Mouse (Mus musculus) heart, postnatal 0 days (tissue): ENCODE data around the gene Tmx2. TPM values are rescaled to one million over a fixed set of nuclear protein-coding genes. Genes with fewer than 3 reads are reported as not detected.
A peak's percentile ranks its signal among the peaks of the same experiment; 100 is the strongest.

Experiments used
- ATAC-seq: fragments of 200-750 bp; cut with Nextera tagmentation; 2 replicates; pipeline ENCODE4 v1.8.0; 2017; ENCODE audit warnings: low read depth, moderate number of reproducible peaks, moderate library complexity; ENCODE audit not compliant: insufficient read depth
- DNase-seq: peaks from one replicate; pipeline ENCODE4 v3.0.0-alpha.2; 2016; ENCODE audit warnings: low spot score
- H3K27ac ChIP-seq: fragments of 300-500 bp; sonication (generic); 2 replicates; pipeline ENCODE4 v1.5.1; 2014; ENCODE audit warnings: low read depth, mild to moderate bottlenecking
- H3K27me3 ChIP-seq: fragments of 300-500 bp; sonication (generic); 2 replicates; pipeline ENCODE4 v1.6.1; 2014; ENCODE audit warnings: low read length, mixed read lengths; ENCODE audit not compliant: control insufficient read depth, insufficient read depth
- H3K36me3 ChIP-seq: fragments of 300-500 bp; sonication (generic); replicated peaks from 2 replicates; pipeline ENCODE4 v1.6.1; 2014; ENCODE audit warnings: low read length, mixed read lengths; ENCODE audit not compliant: control insufficient read depth, insufficient read depth
- H3K4me1 ChIP-seq: fragments of 300-500 bp; sonication (generic); 2 replicates; pipeline ENCODE4 v1.6.1; 2014; ENCODE audit warnings: antibody characterized with exemption; ENCODE audit not compliant: control insufficient read depth, insufficient read depth
- H3K4me2 ChIP-seq: fragments of 300-500 bp; sonication (generic); 2 replicates; pipeline ENCODE4 v1.6.1; 2014; ENCODE audit warnings: low read depth, mild to moderate bottlenecking, low read length, moderate library complexity
- H3K4me3 ChIP-seq: fragments of 300-500 bp; sonication (generic); 2 replicates; pipeline ENCODE4 v1.5.1; 2014; ENCODE audit warnings: low read depth, low read length
- H3K9ac ChIP-seq: fragments of 300-500 bp; sonication (generic); replicated peaks from 2 replicates; pipeline ENCODE4 v1.6.1; 2014; ENCODE audit warnings: low read depth, low read length, mixed read lengths
- H3K9me3 ChIP-seq: fragments of 300-500 bp; sonication (generic); replicated peaks from 2 replicates; pipeline ENCODE4 v1.6.1; 2016; ENCODE audit warnings: low read length; ENCODE audit not compliant: control insufficient read depth
- CTCF ChIP-seq: IDR thresholded peaks from 2 replicates; pipeline ENCODE4 v1.5.1; 2016; ENCODE audit warnings: antibody characterized with exemption, control low read depth, low read depth
- EP300 ChIP-seq: IDR thresholded peaks from 2 replicates; pipeline ENCODE4 v1.6.1; 2016; ENCODE audit warnings: antibody characterized with exemption, low read depth
- WGBS: fragments of 180-500 bp; shearing (Covaris S2); extraction: QIAGEN DNeasy Blood & Tissue Kit; methylation state at CpG from one replicate; pipeline ENCODE4 v1.1.7; 2014; 5-methylcytosine and 5-hydroxymethylcytosine counted together
- polyA plus RNA-seq: library from polyadenylated mRNA; unstranded; fragments of >200 nt; fragmentation: Nextera tagmentation; extraction: Ambion mirVana; gene quantifications from 2 replicates; pipeline ENCODE4 v1.2.1, GENCODE M21; 2015
- total RNA-seq: library from RNA; depleted of rRNA; stranded (reverse); fragments of >200 nt; gene quantifications from 2 replicates; pipeline ENCODE4 v1.2.3, GENCODE M21; 2014; ENCODE audit warnings: low replicate concordance

Gene Tmx2
- total and polyA plus RNA-seq, 2 experiments from 2014 or later: 82.7 to 151 TPM

- no peak for ATAC-seq
- Histone ChIP-seq H3K9me3 (no peaks in the 10 kb centered on the region), H3K36me3 (0 out of 2 replicates have a peak, but pooled peaks cover 4% of the 10 kb centered on the region), H3K4me1 (peaks cover 69% of the 10 kb centered on the region), H3K27ac (peak overlapping the region; percentile 97), H3K4me2 (peak overlapping the region; percentile 58), H3K27me3 (no peaks in the 10 kb centered on the region), H3K4me3 (peak overlapping the region; percentile 1; the same call in 1 of the 2 replicates), H3K9ac (no peak overlapping the region; the same call in 1 of the 2 replicates)
- TF ChIP-seq CTCF (no peak), EP300 (peak; percentile 49; the same call in 1 of the 2 replicates)
- 1% methylated on average over 3 of the region's 3 CpGs for WGBS
- peak; percentile 45 for DNase-seq
Measured at GRCm38 (mm10) chr2:84632999-84633398, 45.9 kb downstream of the Tmx2 start.

- ATAC-seq (no peak), DNase-seq (no peak)
- peaks cover 65% of the 10 kb centered on the region for H3K4me1 ChIP-seq
- 89% methylated on average over 1 of the region's 1 CpGs for WGBS
- H3K9me3 ChIP-seq: no peaks in the 10 kb centered on the region
- H3K36me3 ChIP-seq: 0 out of 2 replicates have a peak, but pooled peaks cover 4% of the 10 kb centered on the region
- H3K9ac ChIP-seq: no peak overlapping the region
- no peaks in the 10 kb centered on the region for H3K27me3 ChIP-seq
- no peak overlapping the region for H3K4me3 ChIP-seq
- H3K4me2 ChIP-seq: no peak overlapping the region
- no peak for TF ChIP-seq EP300
- H3K27ac ChIP-seq: peak overlapping the region; percentile 97
Measured at GRCm38 (mm10) chr2:84632001-84632400, 46.9 kb downstream of the Tmx2 start.

DNA sequence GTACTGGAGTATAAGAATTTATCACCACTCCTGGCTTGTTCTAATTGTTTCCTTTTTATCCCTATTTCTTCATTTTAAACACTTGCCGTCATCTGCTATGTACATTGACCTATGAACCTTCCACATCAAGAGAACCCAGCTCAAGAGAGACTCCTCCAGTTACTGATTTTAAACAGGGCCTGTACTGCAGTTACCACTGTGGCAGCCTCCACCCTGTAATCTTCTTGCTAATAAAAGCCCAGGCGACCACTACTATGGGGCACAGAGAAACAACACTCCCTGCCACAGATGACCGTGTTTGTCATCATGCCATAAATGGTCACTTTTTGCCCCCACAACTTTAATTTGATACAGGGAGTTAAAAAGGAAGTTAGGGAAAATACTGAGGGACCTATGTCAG, 51.9 kb downstream of the Tmx2 start:
- Histone ChIP-seq H3K4me1 (peaks cover 44% of the 10 kb centered on the region), H3K27ac (peak overlapping the region; percentile 62)
- ATAC-seq: no peak

GRCm38 (mm10) chr2:84626366-84626975, 52.5 kb downstream of the Tmx2 start:
- no peak for DNase-seq
- no peak for ATAC-seq
- no peak overlapping the region; the same call in 1 of the 2 replicates for H3K4me2 ChIP-seq
- TF ChIP-seq CTCF (no peak), EP300 (no peak)
- peaks cover 27% of the 10 kb centered on the region for H3K36me3 ChIP-seq
- peaks cover 39% of the 10 kb centered on the region for H3K4me1 ChIP-seq
- H3K9me3 ChIP-seq: no peaks in the 10 kb centered on the region
- 46% methylated on average over 7 of the region's 7 CpGs for WGBS
- no peaks in the 10 kb centered on the region for H3K27me3 ChIP-seq
- peak overlapping the region; percentile 62 for H3K27ac ChIP-seq
- no peak overlapping the region for H3K9ac ChIP-seq
- no peak overlapping the region for H3K4me3 ChIP-seq

More for the DNA sequence above, 51.9 kb downstream of the Tmx2 start:
- Histone ChIP-seq H3K4me2 (no peak overlapping the region; the same call in 1 of the 2 replicates), H3K4me3 (no peak overlapping the region), H3K9ac (no peak overlapping the region), H3K27me3 (no peaks in the 10 kb centered on the region), H3K36me3 (peaks cover 23% of the 10 kb centered on the region), H3K9me3 (no peaks in the 10 kb centered on the region)
- TF ChIP-seq CTCF: no peak
- TF ChIP-seq EP300: no peak
- 15% methylated on average over 3 of the region's 3 CpGs for WGBS
- no peak for DNase-seq

DNA sequence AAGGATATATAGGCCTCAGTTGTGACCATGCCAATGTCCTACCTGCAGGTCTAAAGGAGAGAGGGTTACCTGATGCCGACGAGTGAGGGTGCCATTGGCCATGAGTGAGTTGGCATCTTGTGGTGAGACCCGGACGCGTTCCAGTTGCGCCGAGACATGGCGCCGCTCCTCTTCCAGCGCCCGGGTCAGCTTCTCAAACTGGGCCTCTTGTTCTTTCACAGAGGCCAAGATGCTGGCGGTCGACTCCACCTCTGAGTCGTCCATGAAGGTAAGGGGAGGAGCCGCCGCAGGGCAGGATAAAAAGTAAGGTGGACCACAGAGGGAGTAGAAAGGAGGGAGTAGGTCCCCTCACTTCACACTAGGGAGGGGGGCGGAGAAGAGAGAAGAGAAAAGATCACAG, 54.7 kb downstream of the Tmx2 start:
- H3K4me3 ChIP-seq: no peak overlapping the region
- WGBS: 91% methylated on average over 17 of the region's 17 CpGs
- DNase-seq: no peak
- H3K27ac ChIP-seq: peak overlapping the region; percentile 39; the same call in 1 of the 2 replicates
- H3K36me3 ChIP-seq: peaks cover 48% of the 10 kb centered on the region
- TF ChIP-seq CTCF (no peak), EP300 (no peak)
- no peaks in the 10 kb centered on the region for H3K27me3 ChIP-seq
- ATAC-seq: no peak
- no peak overlapping the region for H3K9ac ChIP-seq
- H3K9me3 ChIP-seq: no peaks in the 10 kb centered on the region
- peaks cover 41% of the 10 kb centered on the region for H3K4me1 ChIP-seq
- H3K4me2 ChIP-seq: no peak overlapping the region
